Mouse (Mus musculus) ES-E14 (cell line): ENCODE results near the gene Rnf217. TPM values are rescaled to one million over a fixed set of nuclear protein-coding genes. Genes with fewer than 3 reads are reported as not detected.

Experiments
- DNase-seq: peaks from one replicate; pipeline ENCODE4 v3.0.0-alpha.2; 2013; ENCODE audit warnings: low read depth, low spot score
- H3K27ac ChIP-seq: 2 replicates; pipeline ENCODE4 v1.5.1; 2012; ENCODE audit warnings: low read depth, mild to moderate bottlenecking, low read length, moderate library complexity, mixed read lengths; ENCODE audit not compliant: poor library complexity, insufficient read depth, severe bottlenecking
- H3K36me3 ChIP-seq: 2 replicates; pipeline ENCODE4 v1.6.1; 2012; ENCODE audit warnings: mild to moderate bottlenecking, low read length, moderate library complexity, mixed read lengths; ENCODE audit not compliant: control insufficient read depth, poor library complexity, insufficient read depth, severe bottlenecking
- H3K4me1 ChIP-seq, 2 experiments: fragments of 150-350 bp in 1 of 2; sonication (generic) in 1 of 2; 2 replicates each; pipeline ENCODE4 v1.6.1; 2012; ENCODE audit warnings: low read length in 2 of 2, mild to moderate bottlenecking in 1 of 2, mixed read lengths in 1 of 2; ENCODE audit not compliant: control insufficient read depth in 2 of 2, insufficient read depth in 2 of 2, poor library complexity in 1 of 2
- H3K4me3 ChIP-seq, 2 experiments: fragments of 150-350 bp in 1 of 2; sonication (generic) in 1 of 2; 2 replicates each; pipeline ENCODE4 v1.5.1; 2012; ENCODE audit warnings: low read length in 2 of 2, low read depth in 1 of 2, mild to moderate bottlenecking in 1 of 2, mixed read lengths in 1 of 2; ENCODE audit not compliant: insufficient read depth in 1 of 2, poor library complexity in 1 of 2, severe bottlenecking in 1 of 2
- H3K9ac ChIP-seq: 2 replicates; pipeline ENCODE4 v1.6.1; 2012; ENCODE audit warnings: low read depth, mild to moderate bottlenecking, low read length, mixed read lengths; ENCODE audit not compliant: poor library complexity, insufficient read depth, severe bottlenecking
- H3K9me3 ChIP-seq: fragments of 150-350 bp; sonication (generic); 2 replicates; pipeline ENCODE4 v1.6.1; 2012; ENCODE audit warnings: low read depth, mild to moderate bottlenecking, low read length; ENCODE audit not compliant: control insufficient read depth, insufficient read depth
- CHD2 ChIP-seq: IDR thresholded peaks from 2 replicates; pipeline ENCODE4 v1.6.1; 2014; ENCODE audit warnings: mild to moderate bottlenecking, low read depth, low read length, inconsistent platforms
- HCFC1 ChIP-seq: IDR thresholded peaks from 2 replicates; pipeline ENCODE4 v1.6.1; 2012; ENCODE audit warnings: low read length, inconsistent platforms, borderline replicate concordance; ENCODE audit not compliant: insufficient read depth
- MAFK ChIP-seq: IDR thresholded peaks from 2 replicates; pipeline ENCODE4 v1.6.1; 2014; ENCODE audit warnings: mild to moderate bottlenecking, low read depth, low read length, inconsistent platforms; ENCODE audit not compliant: insufficient read depth
- ZC3H11A ChIP-seq: IDR thresholded peaks from 2 replicates; pipeline ENCODE4 v1.6.1; 2012; ENCODE audit warnings: low read depth, mild to moderate bottlenecking, inconsistent platforms, low read length, borderline replicate concordance
- ZNF384 ChIP-seq: IDR thresholded peaks from 2 replicates; pipeline ENCODE4 v1.6.1; 2012; ENCODE audit warnings: low read depth, low read length, inconsistent platforms
- in situ Hi-C, 2 experiments: fragments of 600-800 bp; cut with MboI; formaldehyde crosslinking; loops; one replicate each; pipeline ENCODE4 v1.15.1; 2025; ENCODE audit warnings: low sequenced_read_pairs in 2 of 2, inconsistent platforms in 1 of 2; ENCODE audit not compliant: unreplicated experiment in 2 of 2
- total RNA-seq: library from RNA; depleted of rRNA; stranded (reverse); fragments of 300-350 nt; gene quantifications from 2 replicates; pipeline ENCODE4 v1.2.3, GENCODE M21; 2012

Rnf217 gene
- total RNA-seq, 1 experiment, result 1.2 TPM

GRCm38 (mm10) chr10:31515897-31516296 is 93.1 kb downstream of the Rnf217 start:
- Histone ChIP-seq H3K36me3 (no peaks in the 10 kb centered on the region), H3K4me1 (no peaks in the 10 kb centered on the region), H3K9ac (no peak overlapping the region), H3K4me3 (no peak overlapping the region), H3K9me3 (no peaks in the 10 kb centered on the region), H3K27ac (no peak overlapping the region)
- in situ Hi-C loops, result no loop called here
- TF ChIP-seq ZNF384, result no peak
- TF ChIP-seq CHD2, result no peak
- TF ChIP-seq ZC3H11A, result no peak
- TF ChIP-seq MAFK, result no peak
- no peak for TF ChIP-seq HCFC1
- no peak for DNase-seq

GRCm38 (mm10) chr10:31504134-31504551 is 104.8 kb downstream of the Rnf217 start:
- no peak overlapping the region for H3K9ac ChIP-seq
- in situ Hi-C loops, result no loop called here
- H3K4me3 ChIP-seq, result no peak overlapping the region
- TF ChIP-seq CHD2, result no peak
- no peak for TF ChIP-seq ZNF384
- no peak for TF ChIP-seq ZC3H11A
- TF ChIP-seq MAFK, result no peak
- no peaks in the 10 kb centered on the region for H3K9me3 ChIP-seq
- H3K4me1 ChIP-seq, result no peaks in the 10 kb centered on the region
- H3K27ac ChIP-seq, result no peak overlapping the region
- DNase-seq, result no peak
- H3K36me3 ChIP-seq, result no peaks in the 10 kb centered on the region

GRCm38 (mm10) chr10:31503542-31504133 is 105.3 kb downstream of the Rnf217 start:
- Histone ChIP-seq H3K9ac (no peak overlapping the region), H3K27ac (no peak overlapping the region), H3K9me3 (no peaks in the 10 kb centered on the region), H3K4me1 (no peaks in the 10 kb centered on the region), H3K36me3 (no peaks in the 10 kb centered on the region), H3K4me3 (no peak overlapping the region)
- in situ Hi-C loops, result no loop called here
- TF ChIP-seq ZNF384 (no peak), MAFK (no peak), HCFC1 (no peak)
- DNase-seq, result no peak

GRCm38 (mm10) chr10:31501644-31502043 is 107.3 kb downstream of the Rnf217 start:
- H3K4me1 ChIP-seq, result no peaks in the 10 kb centered on the region
- H3K36me3 ChIP-seq, result no peaks in the 10 kb centered on the region
- in situ Hi-C loops, result no loop called here
- no peaks in the 10 kb centered on the region for H3K9me3 ChIP-seq
- H3K27ac ChIP-seq, result no peak overlapping the region
- DNase-seq, result no peak
- no peak overlapping the region for H3K9ac ChIP-seq
- TF ChIP-seq ZC3H11A, result no peak
- TF ChIP-seq MAFK, result no peak
- TF ChIP-seq CHD2, result no peak
- TF ChIP-seq HCFC1, result no peak
- TF ChIP-seq ZNF384, result no peak
- H3K4me3 ChIP-seq, result no peak overlapping the region

GRCm38 (mm10) chr10:31496931-31497330 is 112.1 kb downstream of the Rnf217 start:
- no peaks in the 10 kb centered on the region for H3K36me3 ChIP-seq
- TF ChIP-seq ZNF384, result no peak
- no peak for TF ChIP-seq HCFC1
- no peak for TF ChIP-seq MAFK
- TF ChIP-seq ZC3H11A, result no peak
- no peak for TF ChIP-seq CHD2
- no peak overlapping the region for H3K9ac ChIP-seq
- H3K9me3 ChIP-seq, result no peaks in the 10 kb centered on the region
- H3K4me1 ChIP-seq, result no peaks in the 10 kb centered on the region
- H3K4me3 ChIP-seq, result no peak overlapping the region
- no peak overlapping the region for H3K27ac ChIP-seq
- in situ Hi-C loops, result no loop called here
- DNase-seq, result no peak
